Mouse (Mus musculus) brain, embryonic 18.5 days (tissue): ENCODE results near the gene Tet2.

ENCODE experiments used
- DNase-seq: peaks from one replicate; pipeline ENCODE4 v3.0.0-alpha.2; 2012; ENCODE audit warnings: low read depth, low spot score

The Tet2 gene

GRCm38 (mm10) chr3:133459174-133459573, 85.8 kb downstream of the Tet2 start:
- DNase-seq: no peak

- no peak for DNase-seq
Measured at GRCm38 (mm10) chr3:133453896-133454295, 91.0 kb downstream of the Tet2 start.

- no peak for DNase-seq
Measured at GRCm38 (mm10) chr3:133436919-133437320, 108.0 kb downstream of the Tet2 start.

- no peak for DNase-seq
Measured at GRCm38 (mm10) chr3:133436279-133436860, 108.6 kb downstream of the Tet2 start.

- no peak for DNase-seq
Measured at GRCm38 (mm10) chr3:133435774-133436148, 109.2 kb downstream of the Tet2 start.

DNA sequence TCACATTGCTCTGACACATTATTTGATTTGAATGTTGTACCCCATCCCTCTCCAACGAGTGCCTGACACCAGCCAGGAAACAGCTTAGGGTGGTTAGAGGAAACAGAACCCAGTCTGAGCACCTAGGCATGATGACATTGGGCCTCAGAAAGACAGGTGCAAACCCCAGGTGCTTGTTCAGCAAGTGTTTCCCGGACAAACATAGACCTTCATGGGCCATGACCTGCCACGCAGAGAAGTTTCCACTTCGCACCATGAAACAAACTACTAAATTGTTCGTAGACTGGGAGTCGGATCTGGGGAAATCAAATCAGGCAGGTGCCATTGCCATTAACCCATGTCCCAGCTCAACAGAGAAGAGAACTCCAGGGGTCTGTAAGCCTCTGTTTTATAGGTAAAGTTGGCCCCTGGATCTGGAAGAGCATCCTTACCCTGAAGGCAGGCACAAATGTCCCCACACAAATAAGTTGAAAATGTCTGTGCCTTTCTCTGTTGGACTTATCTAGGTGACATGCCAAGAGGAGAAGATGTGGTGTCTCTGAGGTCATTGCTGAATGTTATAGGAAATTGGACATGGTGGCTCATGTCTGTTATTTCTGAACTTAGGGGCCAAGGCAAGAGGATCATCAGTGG, 109.7 kb downstream of the Tet2 start:
- no peak for DNase-seq

DNA sequence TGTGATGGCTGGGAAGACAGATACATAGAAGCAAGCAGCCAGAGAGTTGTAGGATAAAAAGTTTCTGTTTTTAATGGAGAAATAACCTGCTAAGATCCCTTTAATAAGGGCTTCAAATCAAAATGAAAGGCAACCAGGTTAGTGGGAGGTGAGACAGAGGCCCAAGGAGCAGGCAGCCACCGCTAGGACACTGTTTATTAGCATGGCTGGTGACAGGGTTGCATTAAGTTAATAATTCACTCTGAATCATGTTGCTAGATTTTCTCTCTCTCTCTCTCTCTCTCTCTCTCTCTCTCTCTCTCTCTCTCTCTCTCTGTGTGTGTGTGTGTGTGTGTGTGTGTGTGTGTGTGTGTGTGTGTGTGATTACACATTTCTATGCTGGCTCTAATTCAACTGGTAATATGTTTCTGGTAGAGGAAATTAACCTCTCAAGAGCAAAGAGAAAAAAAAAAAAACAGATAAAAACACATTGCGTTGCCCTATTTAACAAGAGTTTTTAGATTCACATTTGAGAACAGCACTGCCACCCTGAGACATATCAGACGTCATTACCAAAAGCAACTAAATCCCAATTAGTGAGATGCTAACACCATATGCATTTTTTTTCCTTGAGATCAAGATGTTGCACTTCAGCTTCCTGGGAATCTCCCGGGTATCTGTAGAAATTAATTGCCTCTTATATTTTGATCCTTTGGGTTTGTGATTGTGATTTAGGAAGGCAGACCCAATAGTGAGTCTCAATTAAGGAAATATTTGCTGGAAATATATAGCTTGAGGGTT, 115.4 kb downstream of the Tet2 start:
- DNase-seq: no peak

DNA sequence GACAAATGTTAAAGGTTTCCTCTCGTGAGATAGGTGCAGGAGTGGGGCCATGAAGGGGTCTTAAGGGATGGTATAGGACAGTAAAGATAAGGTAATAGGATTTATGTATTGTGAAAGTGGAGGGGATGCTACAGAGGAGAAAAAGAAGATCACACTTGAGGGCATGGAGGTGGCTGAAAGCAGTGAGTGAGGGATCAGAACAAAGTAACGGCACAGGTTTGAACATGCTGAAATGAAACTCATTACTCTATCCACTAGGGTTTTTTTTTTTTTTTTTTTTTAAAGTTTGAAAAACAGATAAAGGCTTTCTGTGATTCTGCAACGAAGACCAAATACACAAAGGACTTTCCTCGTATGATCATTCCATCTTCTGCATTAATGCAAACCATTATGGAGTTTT, 116.9 kb downstream of the Tet2 start:
- DNase-seq: no peak

- no peak for DNase-seq
Measured at GRCm38 (mm10) chr3:133423073-133423472, 121.9 kb downstream of the Tet2 start.

DNA sequence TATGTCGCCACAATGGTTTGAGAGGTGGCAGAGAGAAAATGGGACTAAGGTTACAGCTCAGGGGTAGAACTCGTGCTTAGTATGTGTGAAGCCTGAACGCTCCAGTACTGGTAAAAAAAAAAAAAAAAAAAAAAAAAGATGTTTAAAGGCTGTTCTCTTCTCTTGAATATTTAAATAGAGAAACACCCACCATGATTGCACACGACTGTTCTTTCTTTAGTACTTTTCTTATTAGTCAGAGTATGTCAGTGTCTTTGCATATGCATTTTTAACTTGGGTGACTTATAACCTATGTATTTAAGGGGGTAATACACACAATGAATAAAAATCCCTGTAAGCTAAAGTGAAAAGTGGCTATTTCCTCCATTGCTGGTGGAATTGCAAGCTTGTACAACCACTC, 130.2 kb downstream of the Tet2 start:
- no peak for DNase-seq
